Mouse (Mus musculus) midbrain, embryonic 11.5 days (tissue): ENCODE results near the gene Rspo1. TPM values are rescaled to one million over a fixed set of nuclear protein-coding genes. Genes with fewer than 3 reads are reported as not detected.
"Not testable (repeated sequence)": the region's sequence is repeated elsewhere in the genome, so short reads cannot be mapped to it uniquely, and the experiment has no call there.

Experiments used
- ATAC-seq: fragments of 200-750 bp; cut with Nextera tagmentation; 2 replicates; pipeline ENCODE4 v1.8.0; 2017; ENCODE audit warnings: moderate TSS enrichment, moderate library complexity; ENCODE audit not compliant: low FRiP score
- DNase-seq: peaks from one replicate; pipeline ENCODE4 v3.0.0; 2015; ENCODE audit warnings: low spot score; ENCODE audit errors: missing footprints
- H3K27ac ChIP-seq: fragments of 300-500 bp; sonication (generic); 2 replicates; pipeline ENCODE4 v1.5.1; 2014; ENCODE audit warnings: low read depth, low read length
- H3K27me3 ChIP-seq: fragments of 300-500 bp; sonication (generic); 2 replicates; pipeline ENCODE4 v1.6.1; 2014; ENCODE audit warnings: mild to moderate bottlenecking, low read length, moderate library complexity, mixed read lengths; ENCODE audit not compliant: control insufficient read depth, insufficient read depth
- H3K36me3 ChIP-seq: fragments of 300-500 bp; sonication (generic); 2 replicates; pipeline ENCODE4 v1.6.1; 2014; ENCODE audit warnings: mild to moderate bottlenecking, low read length, moderate library complexity, mixed read lengths; ENCODE audit not compliant: control insufficient read depth, insufficient read depth
- H3K4me1 ChIP-seq: fragments of 300-500 bp; sonication (generic); 2 replicates; pipeline ENCODE4 v1.6.1; 2014; ENCODE audit warnings: low read length; ENCODE audit not compliant: control insufficient read depth, insufficient read depth
- H3K4me2 ChIP-seq: fragments of 300-500 bp; sonication (generic); 2 replicates; pipeline ENCODE4 v1.6.1; 2014; ENCODE audit warnings: mild to moderate bottlenecking, moderate library complexity
- H3K4me3 ChIP-seq: fragments of 300-500 bp; sonication (generic); 2 replicates; pipeline ENCODE4 v1.5.1; 2014; ENCODE audit warnings: low read depth, low read length
- H3K9ac ChIP-seq: fragments of 300-500 bp; sonication (generic); 2 replicates; pipeline ENCODE4 v1.6.1; 2014; ENCODE audit warnings: low read length
- H3K9me3 ChIP-seq: fragments of 300-500 bp; sonication (generic); 2 replicates; pipeline ENCODE4 v1.6.1; 2016; ENCODE audit warnings: low read length; ENCODE audit not compliant: control insufficient read depth
- WGBS: fragments of 180-500 bp; shearing (Covaris S2); extraction: QIAGEN DNeasy Blood & Tissue Kit; methylation state at CpG from one replicate; pipeline ENCODE4 v1.1.7; 2014; 5-methylcytosine and 5-hydroxymethylcytosine counted together
- polyA plus RNA-seq: library from polyadenylated mRNA; unstranded; fragments of >200 nt; fragmentation: Nextera tagmentation; extraction: Ambion mirVana; gene quantifications from 2 replicates; pipeline ENCODE4 v1.2.1, GENCODE M21; 2014

Rspo1 gene
- polyA plus RNA-seq = 9.0 and 11.9 TPM in 2 replicates

DNA sequence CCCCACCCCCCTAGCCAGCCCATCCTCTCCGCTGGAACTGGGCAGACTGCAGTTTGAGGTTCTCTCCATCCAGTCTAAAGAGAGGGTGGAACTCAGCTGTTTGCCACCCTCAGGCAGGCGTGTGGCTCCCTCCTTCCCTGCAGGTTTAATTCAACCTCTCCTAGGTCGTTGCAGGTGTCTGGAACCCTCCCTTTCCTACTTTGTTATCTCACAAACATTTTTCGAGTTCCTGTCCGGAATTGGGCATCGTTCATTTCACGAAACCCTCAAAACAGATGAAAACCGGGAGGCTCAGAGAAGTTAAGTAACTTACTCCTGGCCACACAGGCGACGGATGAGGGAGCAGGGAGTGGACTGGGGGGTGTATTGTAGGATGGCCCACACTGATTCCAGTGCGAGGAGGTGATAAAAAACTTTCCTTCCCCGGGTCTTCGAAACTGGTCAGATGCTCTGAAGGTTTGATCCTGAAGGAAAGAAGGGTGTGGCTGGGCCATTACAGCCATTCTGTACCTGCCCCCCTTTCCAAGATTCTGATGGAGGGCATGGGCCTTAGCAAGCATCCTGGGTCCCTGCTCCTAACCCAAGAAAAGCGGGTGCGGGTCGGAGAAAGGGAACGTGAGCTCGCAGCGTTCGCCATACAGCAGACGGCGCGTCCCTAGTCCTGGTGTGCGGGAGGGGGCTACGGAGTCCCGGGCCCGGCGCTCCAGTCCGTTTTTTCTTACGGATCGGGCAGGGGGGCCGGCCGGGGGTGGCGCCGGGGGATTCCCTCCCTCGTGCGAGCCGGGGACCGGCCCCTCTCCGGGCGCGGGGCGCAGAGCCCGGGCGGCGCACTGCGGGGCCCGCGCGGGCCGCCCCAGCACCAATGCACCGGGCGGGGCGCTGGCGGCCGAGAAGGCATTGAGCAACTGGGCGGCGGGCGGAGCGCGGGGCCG lies at the start of gene Rspo1:
Gene Rspo1 (plus strand): TSS at position 760 of the 932 bp plus-strand sequence.
- Histone ChIP-seq H3K4me3 (peak within 1 kb of the TSS; percentile 44), H3K27ac (no peak within 1 kb of the TSS), H3K27me3 (peaks cover 66% of the 10 kb centered on the region), H3K36me3 (no peaks in the 10 kb centered on the region), H3K4me2 (peak within 1 kb of the TSS; percentile 58), H3K9ac (peak within 1 kb of the TSS; percentile 48), H3K9me3 (no peaks in the 10 kb centered on the region), H3K4me1 (peaks cover 33% of the 10 kb centered on the region)
- ATAC-seq = no peak
- DNase-seq = peak; percentile 91
- 1% methylated on average over 54 of the region's 62 CpGs for WGBS

- ATAC-seq (peak; percentile 99), DNase-seq (peak; percentile 99)
- Histone ChIP-seq H3K36me3 (no peaks in the 10 kb centered on the region), H3K4me3 (peak within 1 kb of the TSS; percentile 79), H3K4me2 (peak within 1 kb of the TSS; percentile 82), H3K27me3 (no peaks in the 10 kb centered on the region), H3K9me3 (no peaks in the 10 kb centered on the region), H3K9ac (peak within 1 kb of the TSS; percentile 72), H3K4me1 (peaks cover 20% of the 10 kb centered on the region), H3K27ac (no peak within 1 kb of the TSS)
- WGBS = under 1% methylated on average over 52 of the region's 52 CpGs
These were observed 49.4 kb upstream of the Rspo1 start, which contains the start of gene 9930104L06Rik for GRCm38 (mm10) chr4:124936613-124937471. 9930104L06Rik (plus strand) TSS chr4:124937048.

- H3K9me3 ChIP-seq, H3K4me2 ChIP-seq, H3K4me3 ChIP-seq, H3K27ac ChIP-seq, ATAC-seq, H3K36me3 ChIP-seq, H3K9ac ChIP-seq, H3K27me3 ChIP-seq: not testable (repeated sequence)
- WGBS = 89% methylated on average over 4 of the region's 4 CpGs
- peak; percentile 33 for DNase-seq
- peaks cover 20% of the 10 kb centered on the region for H3K4me1 ChIP-seq
These were observed 47.0 kb upstream of the Rspo1 start, which contains the start of gene Cdca8 for GRCm38 (mm10) chr4:124939211-124939610. Cdca8 (minus strand) TSS chr4:124939311.

GRCm38 (mm10) chr4:124943022-124943421 lies 43.2 kb upstream of the Rspo1 start:
- H3K27me3 ChIP-seq = no peaks in the 10 kb centered on the region
- no peak overlapping the region for H3K4me3 ChIP-seq
- DNase-seq (peak; percentile 99), ATAC-seq (peak; percentile 50; the same call in 1 of the 2 replicates)
- H3K4me2 ChIP-seq = no peak overlapping the region
- 0 out of 2 replicates have a peak, but pooled peaks cover 2% of the 10 kb centered on the region for H3K4me1 ChIP-seq
- H3K27ac ChIP-seq = no peak overlapping the region
- H3K36me3 ChIP-seq = no peaks in the 10 kb centered on the region
- 7% methylated on average over 4 of the region's 4 CpGs for WGBS
- H3K9me3 ChIP-seq = no peaks in the 10 kb centered on the region
- H3K9ac ChIP-seq = no peak overlapping the region

GRCm38 (mm10) chr4:124943781-124944180 lies 42.4 kb upstream of the Rspo1 start:
- DNase-seq = peak; percentile 59
- 85% methylated on average over 5 of the region's 5 CpGs for WGBS
- H3K9me3 ChIP-seq = no peaks in the 10 kb centered on the region
- no peak overlapping the region for H3K9ac ChIP-seq
- no peaks in the 10 kb centered on the region for H3K36me3 ChIP-seq
- H3K27me3 ChIP-seq = no peaks in the 10 kb centered on the region
- 0 out of 2 replicates have a peak, but pooled peaks cover 2% of the 10 kb centered on the region for H3K4me1 ChIP-seq
- no peak overlapping the region for H3K27ac ChIP-seq
- no peak overlapping the region for H3K4me2 ChIP-seq
- no peak overlapping the region for H3K4me3 ChIP-seq
- ATAC-seq = no peak

DNA sequence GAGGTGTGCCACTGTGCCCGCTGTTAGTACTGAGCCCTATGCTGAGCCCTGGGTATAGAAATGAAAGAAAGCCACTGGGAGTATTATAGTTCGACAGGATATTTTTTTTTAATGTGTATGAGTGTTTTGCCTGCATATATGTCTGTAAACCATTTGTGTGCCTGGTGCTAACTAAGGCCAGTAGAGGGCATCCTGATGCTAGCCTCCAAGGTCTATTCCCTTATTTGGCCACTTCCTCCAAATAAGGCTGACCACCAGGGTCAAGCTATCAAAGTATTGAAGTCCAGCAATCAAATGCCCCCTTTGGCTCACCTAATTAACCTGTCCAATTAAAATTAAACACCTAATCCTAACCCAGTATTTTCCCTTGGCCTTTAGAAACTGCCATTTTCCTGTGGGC lies 41.3 kb upstream of the Rspo1 start:
- WGBS = 56% methylated on average over 2 of the region's 2 CpGs
- DNase-seq = no peak
- Histone ChIP-seq H3K9ac (no peak overlapping the region), H3K9me3 (no peaks in the 10 kb centered on the region), H3K36me3 (no peaks in the 10 kb centered on the region), H3K4me3 (no peak overlapping the region), H3K27me3 (no peaks in the 10 kb centered on the region), H3K27ac (no peak overlapping the region), H3K4me1 (0 out of 2 replicates have a peak, but pooled peaks cover 2% of the 10 kb centered on the region), H3K4me2 (no peak overlapping the region)
- no peak for ATAC-seq

DNA sequence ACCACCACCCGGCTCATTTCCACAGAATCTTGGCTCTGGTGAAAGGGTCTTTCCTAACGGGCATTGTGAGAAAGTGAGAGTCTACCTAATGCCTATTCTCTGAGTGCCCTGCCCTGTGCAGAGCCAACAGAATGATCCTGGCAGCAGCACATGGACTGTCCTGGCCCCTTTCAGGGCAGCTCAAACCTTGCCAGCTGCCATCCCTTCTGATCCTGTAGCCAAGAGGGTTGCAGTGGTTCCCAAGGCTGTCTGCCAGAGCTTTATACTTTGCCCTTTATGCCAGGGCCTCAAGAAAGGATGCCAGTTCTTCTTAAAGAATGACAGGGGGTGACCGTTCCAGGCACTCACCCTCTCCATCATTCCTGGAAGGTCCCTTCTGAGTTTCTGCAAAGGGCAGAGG lies 36.7 kb upstream of the Rspo1 start:
- H3K9ac ChIP-seq = no peak overlapping the region
- H3K4me3 ChIP-seq = no peak overlapping the region
- H3K27ac ChIP-seq = no peak overlapping the region
- no peaks in the 10 kb centered on the region for H3K9me3 ChIP-seq
- no peaks in the 10 kb centered on the region for H3K36me3 ChIP-seq
- H3K4me2 ChIP-seq = no peak overlapping the region
- no peaks in the 10 kb centered on the region for H3K27me3 ChIP-seq
- no peaks in the 10 kb centered on the region for H3K4me1 ChIP-seq
- DNase-seq = peak; percentile 69
- WGBS = 84% methylated on average over 3 of the region's 3 CpGs
- no peak for ATAC-seq

DNA sequence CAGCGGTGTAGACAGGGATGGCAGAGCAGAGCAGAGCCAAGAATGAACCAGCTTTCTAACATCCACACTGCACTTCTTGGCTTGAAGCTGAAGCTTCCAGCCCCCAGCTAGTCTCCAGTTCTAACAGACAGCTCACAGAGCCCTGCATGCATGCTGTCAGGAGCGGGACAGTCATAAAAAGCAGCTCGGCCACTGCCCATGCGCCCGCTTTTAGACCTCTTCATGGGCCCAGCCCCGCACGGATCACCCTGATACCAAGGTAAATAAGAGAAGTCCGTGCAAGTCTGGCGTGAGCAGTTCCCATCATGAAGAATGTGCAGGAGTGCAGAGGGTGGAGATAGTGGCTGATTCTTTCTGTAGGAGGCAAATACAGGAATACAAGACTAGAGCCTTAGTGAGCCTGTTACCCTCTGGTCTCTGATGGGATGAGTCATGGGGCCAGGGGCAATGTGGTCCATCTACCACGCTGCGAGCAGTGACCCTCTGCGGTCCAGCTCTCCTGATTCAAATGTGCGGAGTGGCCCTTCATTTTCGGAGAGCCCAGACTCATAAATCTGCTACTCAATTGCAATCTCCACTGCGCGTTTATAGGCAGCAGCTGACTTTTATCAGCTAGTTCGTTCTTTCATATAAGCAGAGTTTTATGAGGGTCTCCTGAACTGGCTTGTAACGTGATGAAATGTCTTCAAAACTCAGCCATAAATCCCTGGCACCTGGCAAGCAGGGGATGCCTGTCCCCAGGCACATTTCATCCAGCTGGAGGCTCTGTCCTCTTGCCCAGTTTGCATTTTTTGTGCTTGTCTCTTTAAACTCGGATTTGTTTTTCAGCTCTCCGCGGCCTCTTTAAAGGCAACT lies 35.8 kb upstream of the Rspo1 start:
- ATAC-seq = no peak
- peak; percentile 64 for DNase-seq
- Histone ChIP-seq H3K4me2 (no peak overlapping the region), H3K36me3 (no peaks in the 10 kb centered on the region), H3K27me3 (no peaks in the 10 kb centered on the region), H3K9me3 (no peaks in the 10 kb centered on the region), H3K9ac (no peak overlapping the region), H3K4me1 (no peaks in the 10 kb centered on the region), H3K4me3 (no peak overlapping the region), H3K27ac (no peak overlapping the region)
- WGBS = 89% methylated on average over 21 of the region's 21 CpGs
